Mouse (Mus musculus): ENCODE results near the gene Sh3pxd2a.

The Sh3pxd2a gene

GRCm38 (mm10) chr19:47266070-47266801 is 198.0 kb downstream of the Sh3pxd2a start:
- DNase-seq, result no peak

- peak; percentile 67 to 88 for DNase-seq
Measured at GRCm38 (mm10) chr19:47264322-47265092, 199.7 kb downstream of the Sh3pxd2a start.

- DNase-seq, result no peak
Measured at GRCm38 (mm10) chr19:47263621-47264020, 200.6 kb downstream of the Sh3pxd2a start.

- no peak for DNase-seq
Measured at GRCm38 (mm10) chr19:47261196-47261595, 203.0 kb downstream of the Sh3pxd2a start.

- DNase-seq, result peak; percentile 40 to 66
Measured at GRCm38 (mm10) chr19:47259581-47259980, 204.6 kb downstream of the Sh3pxd2a start.

GRCm38 (mm10) chr19:47255919-47256318 is 208.3 kb downstream of the Sh3pxd2a start:
- no peak for DNase-seq

- no peak for DNase-seq
Measured at GRCm38 (mm10) chr19:47255036-47255435, 209.2 kb downstream of the Sh3pxd2a start.

- DNase-seq, result peak in 1 of 2 experiments; percentile 19
Measured at GRCm38 (mm10) chr19:47253053-47253628, 211.1 kb downstream of the Sh3pxd2a start.

- DNase-seq, result no peak
Measured at GRCm38 (mm10) chr19:47250931-47251330, 213.3 kb downstream of the Sh3pxd2a start.

GRCm38 (mm10) chr19:47248906-47249568 is 215.2 kb downstream of the Sh3pxd2a start:
- peak; percentile 39 for DNase-seq

- DNase-seq, result no peak
Measured at GRCm38 (mm10) chr19:47248296-47248695, 215.9 kb downstream of the Sh3pxd2a start.

- peak; percentile 81 to 87 for DNase-seq
Measured at GRCm38 (mm10) chr19:47247791-47248190, 216.4 kb downstream of the Sh3pxd2a start.

GRCm38 (mm10) chr19:47245512-47245911 is 218.7 kb downstream of the Sh3pxd2a start:
- DNase-seq, result no peak

- no peak for DNase-seq
Measured at GRCm38 (mm10) chr19:47242227-47242626, 222.0 kb downstream of the Sh3pxd2a start.

GRCm38 (mm10) chr19:47240957-47241356 is 223.2 kb downstream of the Sh3pxd2a start:
- DNase-seq, result no peak

- no peak for DNase-seq
Measured at GRCm38 (mm10) chr19:47240076-47240475, 224.1 kb downstream of the Sh3pxd2a start.

GRCm38 (mm10) chr19:47233087-47233486 is 231.1 kb downstream of the Sh3pxd2a start:
- DNase-seq, result no peak

GRCm38 (mm10) chr19:47232077-47232865 is 231.9 kb downstream of the Sh3pxd2a start:
- no peak for DNase-seq

GRCm38 (mm10) chr19:47231389-47231788 is 232.8 kb downstream of the Sh3pxd2a start:
- DNase-seq, result no peak

GRCm38 (mm10) chr19:47230682-47231081 is 233.5 kb downstream of the Sh3pxd2a start:
- no peak for DNase-seq

- no peak for DNase-seq
Measured at GRCm38 (mm10) chr19:47230082-47230481, 234.1 kb downstream of the Sh3pxd2a start.

GRCm38 (mm10) chr19:47229461-47229860 is 234.7 kb downstream of the Sh3pxd2a start:
- no peak for DNase-seq
